Mouse (Mus musculus) midbrain, embryonic 11.5 days (tissue): Measurements from ENCODE around the gene Rcbtb2. TPM values are rescaled to one million over a fixed set of nuclear protein-coding genes. Genes with fewer than 3 reads are reported as not detected.
"Not testable (repeated sequence)": the region's sequence is repeated elsewhere in the genome, so short reads cannot be mapped to it uniquely, and the experiment has no call there.

ENCODE experiments used
- ATAC-seq: fragments of 200-750 bp; cut with Nextera tagmentation; 2 replicates; pipeline ENCODE4 v1.8.0; 2017; ENCODE audit warnings: moderate TSS enrichment, moderate library complexity; ENCODE audit not compliant: low FRiP score
- DNase-seq: peaks from one replicate; pipeline ENCODE4 v3.0.0; 2015; ENCODE audit warnings: low spot score; ENCODE audit errors: missing footprints
- H3K27ac ChIP-seq: fragments of 300-500 bp; sonication (generic); 2 replicates; pipeline ENCODE4 v1.5.1; 2014; ENCODE audit warnings: low read depth, low read length
- H3K27me3 ChIP-seq: fragments of 300-500 bp; sonication (generic); 2 replicates; pipeline ENCODE4 v1.6.1; 2014; ENCODE audit warnings: mild to moderate bottlenecking, low read length, moderate library complexity, mixed read lengths; ENCODE audit not compliant: control insufficient read depth, insufficient read depth
- H3K36me3 ChIP-seq: fragments of 300-500 bp; sonication (generic); 2 replicates; pipeline ENCODE4 v1.6.1; 2014; ENCODE audit warnings: mild to moderate bottlenecking, low read length, moderate library complexity, mixed read lengths; ENCODE audit not compliant: control insufficient read depth, insufficient read depth
- H3K4me1 ChIP-seq: fragments of 300-500 bp; sonication (generic); 2 replicates; pipeline ENCODE4 v1.6.1; 2014; ENCODE audit warnings: low read length; ENCODE audit not compliant: control insufficient read depth, insufficient read depth
- H3K4me2 ChIP-seq: fragments of 300-500 bp; sonication (generic); 2 replicates; pipeline ENCODE4 v1.6.1; 2014; ENCODE audit warnings: mild to moderate bottlenecking, moderate library complexity
- H3K4me3 ChIP-seq: fragments of 300-500 bp; sonication (generic); 2 replicates; pipeline ENCODE4 v1.5.1; 2014; ENCODE audit warnings: low read depth, low read length
- H3K9ac ChIP-seq: fragments of 300-500 bp; sonication (generic); 2 replicates; pipeline ENCODE4 v1.6.1; 2014; ENCODE audit warnings: low read length
- H3K9me3 ChIP-seq: fragments of 300-500 bp; sonication (generic); 2 replicates; pipeline ENCODE4 v1.6.1; 2016; ENCODE audit warnings: low read length; ENCODE audit not compliant: control insufficient read depth
- WGBS: fragments of 180-500 bp; shearing (Covaris S2); extraction: QIAGEN DNeasy Blood & Tissue Kit; methylation state at CpG from one replicate; pipeline ENCODE4 v1.1.7; 2014; 5-methylcytosine and 5-hydroxymethylcytosine counted together
- polyA plus RNA-seq: library from polyadenylated mRNA; unstranded; fragments of >200 nt; fragmentation: Nextera tagmentation; extraction: Ambion mirVana; gene quantifications from 2 replicates; pipeline ENCODE4 v1.2.1, GENCODE M21; 2014

Gene Rcbtb2
- polyA plus RNA-seq, 1 experiment from 2014 or later, result 169 TPM

GRCm38 (mm10) chr14:73111091-73111490, 11.7 kb upstream of the Rcbtb2 start:
- Histone ChIP-seq H3K4me2 (no peak overlapping the region), H3K4me1 (no peaks in the 10 kb centered on the region), H3K9me3 (no peaks in the 10 kb centered on the region), H3K36me3 (no peaks in the 10 kb centered on the region), H3K4me3 (no peak overlapping the region), H3K27ac (no peak overlapping the region), H3K27me3 (no peaks in the 10 kb centered on the region), H3K9ac (no peak overlapping the region)
- DNase-seq, result peak; percentile 57
- WGBS, result 41% methylated on average over 1 of the region's 1 CpGs
- ATAC-seq, result no peak

DNA sequence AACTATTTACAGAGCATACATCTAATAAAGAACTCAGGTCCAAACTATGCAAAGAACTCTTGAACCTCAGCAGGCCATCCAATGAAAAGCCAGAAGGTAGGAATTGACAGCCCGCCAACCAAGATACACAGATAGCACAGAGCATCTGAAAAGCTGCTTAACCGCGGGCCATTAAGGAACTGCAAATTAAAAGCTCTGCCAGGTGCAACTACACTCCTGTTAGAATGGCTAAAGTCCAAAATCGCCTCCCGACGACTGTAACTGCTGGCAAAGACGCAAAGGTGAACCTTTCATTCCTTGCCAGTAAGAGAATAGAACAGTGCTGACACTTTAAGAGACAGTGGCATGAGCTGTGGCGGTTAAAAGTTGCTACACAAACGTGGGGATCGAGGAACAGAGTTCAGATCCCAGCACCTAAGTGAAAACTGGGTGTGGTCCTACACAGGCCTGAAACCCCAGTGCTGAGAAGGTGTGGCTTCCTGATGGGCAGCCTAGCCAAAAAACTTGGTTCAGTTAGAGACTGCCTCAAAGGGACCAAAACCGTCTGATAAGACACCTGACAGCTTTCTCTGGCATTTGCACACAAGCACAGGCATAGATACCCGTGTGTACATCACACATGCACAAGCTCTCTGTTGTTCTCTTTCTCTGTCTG, 10.5 kb upstream of the Rcbtb2 start:
- DNase-seq (peak; percentile 17), ATAC-seq (no peak)
- no peak overlapping the region for H3K4me2 ChIP-seq
- no peaks in the 10 kb centered on the region for H3K9me3 ChIP-seq
- no peaks in the 10 kb centered on the region for H3K36me3 ChIP-seq
- H3K27ac ChIP-seq, result no peak overlapping the region
- no peak overlapping the region for H3K4me3 ChIP-seq
- H3K4me1 ChIP-seq, result no peaks in the 10 kb centered on the region
- H3K27me3 ChIP-seq, result no peaks in the 10 kb centered on the region
- 71% methylated on average over 12 of the region's 12 CpGs for WGBS
- no peak overlapping the region for H3K9ac ChIP-seq

DNA sequence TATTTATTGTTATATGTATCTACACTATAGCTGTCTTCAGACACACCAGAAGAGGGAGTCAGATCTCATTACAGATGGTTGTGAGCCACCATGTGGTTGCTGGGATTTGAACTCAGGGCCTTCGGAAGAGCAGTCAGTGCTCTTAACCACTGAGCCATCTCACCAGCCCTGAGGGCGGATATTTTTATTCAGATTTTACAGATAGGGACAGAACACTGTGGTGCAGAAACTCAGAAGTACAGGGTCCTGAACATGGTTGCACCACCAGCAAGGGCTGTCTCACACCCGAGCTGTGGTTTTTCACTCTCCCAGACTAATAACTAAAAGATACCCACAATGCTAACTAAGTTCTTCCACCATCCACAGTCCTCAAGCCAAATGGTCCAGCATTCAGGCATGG, 7.9 kb upstream of the Rcbtb2 start:
- not testable (repeated sequence) for ATAC-seq, H3K9me3 ChIP-seq, H3K27ac ChIP-seq, H3K27me3 ChIP-seq, H3K4me2 ChIP-seq, H3K4me1 ChIP-seq, H3K36me3 ChIP-seq, H3K4me3 ChIP-seq, H3K9ac ChIP-seq
- peak; percentile 21 for DNase-seq
- WGBS, result 93% methylated on average over 3 of the region's 3 CpGs

GRCm38 (mm10) chr14:73116301-73116700, 6.5 kb upstream of the Rcbtb2 start:
- H3K4me2 ChIP-seq, result no peak overlapping the region
- DNase-seq (no peak), ATAC-seq (no peak)
- 69% methylated on average over 2 of the region's 2 CpGs for WGBS
- no peaks in the 10 kb centered on the region for H3K36me3 ChIP-seq
- no peaks in the 10 kb centered on the region for H3K4me1 ChIP-seq
- no peak overlapping the region for H3K4me3 ChIP-seq
- no peak overlapping the region for H3K9ac ChIP-seq
- H3K27ac ChIP-seq, result no peak overlapping the region
- H3K27me3 ChIP-seq, result no peaks in the 10 kb centered on the region
- no peaks in the 10 kb centered on the region for H3K9me3 ChIP-seq

DNA sequence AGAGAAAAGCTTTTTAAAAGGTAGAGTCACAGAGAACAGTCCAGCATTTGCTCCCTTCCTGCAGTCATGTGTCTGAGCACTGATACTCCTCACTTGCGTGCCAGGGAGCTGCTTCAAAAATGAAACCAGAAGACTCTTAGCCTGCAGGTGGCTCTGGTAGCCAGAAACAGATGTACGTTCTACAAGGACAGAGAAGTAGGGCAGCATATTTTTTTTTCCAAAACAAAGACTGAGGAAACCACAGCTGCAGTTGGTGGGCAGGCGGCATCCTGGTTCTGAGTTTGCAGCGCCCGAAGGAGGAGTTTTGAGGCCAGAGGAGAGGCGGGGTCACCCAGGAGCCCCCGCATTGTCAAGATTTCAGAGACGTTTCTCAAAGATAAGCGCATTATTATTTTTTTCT, 5.9 kb upstream of the Rcbtb2 start:
- Histone ChIP-seq H3K4me1 (no peaks in the 10 kb centered on the region), H3K36me3 (no peaks in the 10 kb centered on the region), H3K4me2 (no peak overlapping the region), H3K27ac (no peak overlapping the region), H3K27me3 (no peaks in the 10 kb centered on the region), H3K4me3 (no peak overlapping the region), H3K9me3 (no peaks in the 10 kb centered on the region), H3K9ac (no peak overlapping the region)
- DNase-seq, result no peak
- no peak for ATAC-seq
- WGBS, result 67% methylated on average over 9 of the region's 9 CpGs

DNA sequence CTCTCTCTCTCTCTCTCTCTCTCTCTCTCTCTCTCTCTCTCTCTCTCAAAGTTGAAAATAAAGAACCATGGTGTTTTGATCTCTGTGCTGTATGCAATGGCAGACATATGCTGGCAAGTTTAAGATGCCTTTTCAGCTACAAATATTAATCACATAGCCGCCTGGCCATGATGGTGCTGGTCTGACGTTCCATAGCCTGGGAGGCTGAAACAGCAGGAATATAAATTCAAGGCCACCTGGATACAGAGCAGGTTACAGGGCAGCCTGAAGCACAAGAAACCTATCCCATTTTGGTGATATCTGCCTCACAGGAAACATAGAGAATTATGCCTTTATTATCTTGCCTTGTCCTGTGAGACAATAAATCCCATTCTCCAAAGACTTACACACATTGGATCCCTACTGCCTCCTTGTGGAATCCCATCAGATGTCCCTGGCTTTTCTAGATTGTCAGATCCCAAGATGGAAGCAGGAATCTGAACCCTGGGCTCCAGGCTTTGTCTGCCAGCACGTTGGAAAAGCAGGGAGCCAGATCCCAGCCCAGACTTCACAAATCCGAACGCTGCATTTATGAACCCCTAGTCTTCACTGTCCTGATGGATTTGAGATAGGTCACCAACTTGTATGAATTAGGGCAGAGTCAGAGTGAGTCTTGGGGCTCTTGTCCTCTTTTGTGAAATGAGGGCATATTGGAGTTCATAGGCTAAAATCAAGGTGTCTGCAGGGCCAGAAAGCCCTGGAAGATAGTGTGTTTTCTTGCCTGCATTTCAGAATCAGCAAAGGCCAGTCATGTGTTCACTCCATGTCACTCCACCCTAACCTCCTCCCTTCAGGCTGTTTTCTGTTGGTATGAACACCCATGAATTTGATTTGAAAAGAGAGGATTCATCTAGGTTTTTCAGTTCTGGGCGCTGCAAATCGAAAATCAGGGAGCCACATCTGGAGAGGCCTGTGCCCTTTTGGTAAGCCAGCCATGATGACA, 5.1 kb upstream of the Rcbtb2 start:
- Histone ChIP-seq H3K4me2 (no peak overlapping the region), H3K27me3 (no peaks in the 10 kb centered on the region), H3K36me3 (no peaks in the 10 kb centered on the region), H3K9me3 (no peaks in the 10 kb centered on the region), H3K9ac (no peak overlapping the region), H3K4me3 (no peak overlapping the region), H3K4me1 (no peaks in the 10 kb centered on the region), H3K27ac (no peak overlapping the region)
- 78% methylated on average over 7 of the region's 7 CpGs for WGBS
- DNase-seq (no peak), ATAC-seq (no peak)

GRCm38 (mm10) chr14:73118482-73119347, 4.1 kb upstream of the Rcbtb2 start:
- no peak overlapping the region for H3K27ac ChIP-seq
- ATAC-seq, result no peak
- H3K4me1 ChIP-seq, result no peaks in the 10 kb centered on the region
- no peaks in the 10 kb centered on the region for H3K27me3 ChIP-seq
- 83% methylated on average over 14 of the region's 14 CpGs for WGBS
- no peak overlapping the region for H3K4me3 ChIP-seq
- no peak for DNase-seq
- H3K36me3 ChIP-seq, result no peaks in the 10 kb centered on the region
- H3K4me2 ChIP-seq, result no peak overlapping the region
- H3K9ac ChIP-seq, result no peak overlapping the region
- no peaks in the 10 kb centered on the region for H3K9me3 ChIP-seq

- H3K9me3 ChIP-seq, result no peaks in the 10 kb centered on the region
- no peak overlapping the region for H3K4me2 ChIP-seq
- no peaks in the 10 kb centered on the region for H3K4me1 ChIP-seq
- no peaks in the 10 kb centered on the region for H3K27me3 ChIP-seq
- no peak overlapping the region for H3K4me3 ChIP-seq
- DNase-seq (no peak), ATAC-seq (no peak)
- WGBS, result 55% methylated on average over 6 of the region's 6 CpGs
- H3K27ac ChIP-seq, result no peak overlapping the region
- H3K9ac ChIP-seq, result no peak overlapping the region
- no peaks in the 10 kb centered on the region for H3K36me3 ChIP-seq
These were observed 3.4 kb upstream of the Rcbtb2 start for GRCm38 (mm10) chr14:73119459-73119858.
